Mouse (Mus musculus): ENCODE results near the gene Efna2. TPM values are rescaled to one million over a fixed set of nuclear protein-coding genes. Genes with fewer than 3 reads are reported as not detected.

Efna2 gene
- polyA plus RNA-seq, 1 experiment from 2014 or later: 91.7 TPM

GRCm38 (mm10) chr10:80140666-80141035 lies 38.6 kb upstream of the Efna2 start, which contains the start of gene Cbarp:
TSS of gene Cbarp (minus strand) at chr10:80140835.
- ATAC-seq (ENCODE audit: low FRiP score) (no peak), DNase-seq (ENCODE audit: low spot score, missing footprints) (no peak)
- 72% methylated on average over 10 of the region's 10 CpGs for WGBS
- Histone ChIP-seq H3K9me3 (ENCODE audit: control insufficient read depth, low read length) (no peaks in the 10 kb centered on the region), H3K4me1 (ENCODE audit: control insufficient read depth, insufficient read depth, low read length) (peaks cover 34% of the 10 kb centered on the region), H3K4me3 (ENCODE audit: low read depth, low read length) (peak within 1 kb of the TSS; percentile 74), H3K27me3 (ENCODE audit: control insufficient read depth, insufficient read depth, low read length) (peaks cover 19% of the 10 kb centered on the region), H3K36me3 (ENCODE audit: control insufficient read depth, insufficient read depth, low read length) (0 out of 2 replicates have a peak, but pooled peaks cover 2% of the 10 kb centered on the region), H3K4me2 (peak within 1 kb of the TSS; percentile 81), H3K27ac (ENCODE audit: low read depth, low read length) (0 out of 2 replicates have a peak within 1 kb of the TSS, but pooled peaks have one; percentile 26), H3K9ac (ENCODE audit: low read length) (peak within 1 kb of the TSS; percentile 17)

- Histone ChIP-seq H3K27ac (ENCODE audit: low read depth, low read length) (0 out of 2 replicates have a peak overlapping the region, but pooled peaks have one; percentile 26), H3K4me2 (peak overlapping the region; percentile 81), H3K9ac (ENCODE audit: low read length) (peak overlapping the region; percentile 17), H3K9me3 (ENCODE audit: control insufficient read depth, low read length) (no peaks in the 10 kb centered on the region), H3K4me1 (ENCODE audit: control insufficient read depth, insufficient read depth, low read length) (peaks cover 34% of the 10 kb centered on the region), H3K36me3 (ENCODE audit: control insufficient read depth, insufficient read depth, low read length) (0 out of 2 replicates have a peak, but pooled peaks cover 2% of the 10 kb centered on the region), H3K4me3 (ENCODE audit: low read depth, low read length) (peak overlapping the region; percentile 20), H3K27me3 (ENCODE audit: control insufficient read depth, insufficient read depth, low read length) (peaks cover 13% of the 10 kb centered on the region)
- peak; percentile 66 for ATAC-seq (ENCODE audit: low FRiP score)
- DNase-seq (ENCODE audit: low spot score, missing footprints): peak; percentile 98
- under 1% methylated on average over 29 of the region's 29 CpGs for WGBS
These were observed 38.0 kb upstream of the Efna2 start for GRCm38 (mm10) chr10:80141243-80141642.

- H3K27me3 ChIP-seq (ENCODE audit: control insufficient read depth, insufficient read depth, low read length): peaks cover 6% of the 10 kb centered on the region
- peak overlapping the region; percentile 64 for H3K4me3 ChIP-seq (ENCODE audit: low read depth, low read length)
- peak overlapping the region; percentile 81 for H3K4me2 ChIP-seq
- WGBS: 2% methylated on average over 43 of the region's 43 CpGs
- no peaks in the 10 kb centered on the region for H3K9me3 ChIP-seq (ENCODE audit: control insufficient read depth, low read length)
- peaks cover 32% of the 10 kb centered on the region for H3K4me1 ChIP-seq (ENCODE audit: control insufficient read depth, insufficient read depth, low read length)
- peak overlapping the region; percentile 28; the same call in 1 of the 2 replicates for H3K27ac ChIP-seq (ENCODE audit: low read depth, low read length)
- peak overlapping the region; percentile 77 for H3K9ac ChIP-seq (ENCODE audit: low read length)
- ATAC-seq (ENCODE audit: low FRiP score): peak; percentile 82
- peak; percentile 99 for DNase-seq (ENCODE audit: low spot score, missing footprints)
- H3K36me3 ChIP-seq (ENCODE audit: control insufficient read depth, insufficient read depth, low read length): 0 out of 2 replicates have a peak, but pooled peaks cover 2% of the 10 kb centered on the region
These were observed 37.3 kb upstream of the Efna2 start for GRCm38 (mm10) chr10:80141786-80142529.

GRCm38 (mm10) chr10:80142530-80142925 lies 36.8 kb upstream of the Efna2 start:
- peak overlapping the region; percentile 64 for H3K4me3 ChIP-seq (ENCODE audit: low read depth, low read length)
- peak overlapping the region; percentile 77 for H3K9ac ChIP-seq (ENCODE audit: low read length)
- peaks cover 2% of the 10 kb centered on the region for H3K27me3 ChIP-seq (ENCODE audit: control insufficient read depth, insufficient read depth, low read length)
- peak overlapping the region; percentile 81 for H3K4me2 ChIP-seq
- peak; percentile 20; the same call in 1 of the 2 replicates for ATAC-seq (ENCODE audit: low FRiP score)
- under 1% methylated on average over 13 of the region's 15 CpGs for WGBS
- no peaks in the 10 kb centered on the region for H3K9me3 ChIP-seq (ENCODE audit: control insufficient read depth, low read length)
- peaks cover 28% of the 10 kb centered on the region for H3K4me1 ChIP-seq (ENCODE audit: control insufficient read depth, insufficient read depth, low read length)
- DNase-seq (ENCODE audit: low spot score, missing footprints): no peak
- H3K36me3 ChIP-seq (ENCODE audit: control insufficient read depth, insufficient read depth, low read length): 0 out of 2 replicates have a peak, but pooled peaks cover 2% of the 10 kb centered on the region
- H3K27ac ChIP-seq (ENCODE audit: low read depth, low read length): peak overlapping the region; percentile 28; the same call in 1 of the 2 replicates

GRCm38 (mm10) chr10:80143664-80144063 lies 35.6 kb upstream of the Efna2 start:
- Histone ChIP-seq H3K4me2 (no peak overlapping the region), H3K9me3 (ENCODE audit: control insufficient read depth, low read length) (no peaks in the 10 kb centered on the region), H3K36me3 (ENCODE audit: control insufficient read depth, insufficient read depth, low read length) (0 out of 2 replicates have a peak, but pooled peaks cover 2% of the 10 kb centered on the region), H3K27me3 (ENCODE audit: control insufficient read depth, insufficient read depth, low read length) (peaks cover 2% of the 10 kb centered on the region), H3K9ac (ENCODE audit: low read length) (no peak overlapping the region), H3K4me3 (ENCODE audit: low read depth, low read length) (no peak overlapping the region), H3K27ac (ENCODE audit: low read depth, low read length) (no peak overlapping the region), H3K4me1 (ENCODE audit: control insufficient read depth, insufficient read depth, low read length) (peaks cover 22% of the 10 kb centered on the region)
- no peak for DNase-seq (ENCODE audit: low spot score, missing footprints)
- ATAC-seq (ENCODE audit: low FRiP score): no peak
- WGBS: 94% methylated on average over 7 of the region's 7 CpGs

- no peak overlapping the region for H3K4me3 ChIP-seq (ENCODE audit: low read depth, low read length)
- H3K36me3 ChIP-seq (ENCODE audit: control insufficient read depth, insufficient read depth, low read length): 0 out of 2 replicates have a peak, but pooled peaks cover 2% of the 10 kb centered on the region
- no peak for DNase-seq (ENCODE audit: low spot score, missing footprints)
- no peaks in the 10 kb centered on the region for H3K9me3 ChIP-seq (ENCODE audit: control insufficient read depth, low read length)
- no peak overlapping the region for H3K9ac ChIP-seq (ENCODE audit: low read length)
- H3K27me3 ChIP-seq (ENCODE audit: control insufficient read depth, insufficient read depth, low read length): peaks cover 2% of the 10 kb centered on the region
- WGBS: 94% methylated on average over 12 of the region's 12 CpGs
- H3K4me1 ChIP-seq (ENCODE audit: control insufficient read depth, insufficient read depth, low read length): peaks cover 21% of the 10 kb centered on the region
- H3K4me2 ChIP-seq: no peak overlapping the region
- no peak overlapping the region for H3K27ac ChIP-seq (ENCODE audit: low read depth, low read length)
- ATAC-seq (ENCODE audit: low FRiP score): no peak
These were observed 35.1 kb upstream of the Efna2 start for GRCm38 (mm10) chr10:80144159-80144558.

GRCm38 (mm10) chr10:80144864-80145838 lies 34.1 kb upstream of the Efna2 start:
- DNase-seq (ENCODE audit: low spot score, missing footprints) (peak; percentile 98), ATAC-seq (ENCODE audit: low FRiP score) (no peak)
- H3K9ac ChIP-seq (ENCODE audit: low read length): no peak overlapping the region
- H3K9me3 ChIP-seq (ENCODE audit: control insufficient read depth, low read length): no peaks in the 10 kb centered on the region
- H3K27me3 ChIP-seq (ENCODE audit: control insufficient read depth, insufficient read depth, low read length): no peaks in the 10 kb centered on the region
- H3K36me3 ChIP-seq (ENCODE audit: control insufficient read depth, insufficient read depth, low read length): 0 out of 2 replicates have a peak, but pooled peaks cover 2% of the 10 kb centered on the region
- H3K4me1 ChIP-seq (ENCODE audit: control insufficient read depth, insufficient read depth, low read length): peaks cover 17% of the 10 kb centered on the region
- 75% methylated on average over 20 of the region's 20 CpGs for WGBS
- no peak overlapping the region for H3K4me3 ChIP-seq (ENCODE audit: low read depth, low read length)
- H3K27ac ChIP-seq (ENCODE audit: low read depth, low read length): no peak overlapping the region
- H3K4me2 ChIP-seq: no peak overlapping the region

- DNase-seq (ENCODE audit: low spot score, missing footprints): no peak
- no peak overlapping the region for H3K9ac ChIP-seq (ENCODE audit: low read length)
These were observed 33.4 kb upstream of the Efna2 start for GRCm38 (mm10) chr10:80145896-80146295.

More at GRCm38 (mm10) chr10:80145896-80146295, 33.4 kb upstream of the Efna2 start:
- WGBS: 94% methylated on average over 6 of the region's 6 CpGs
- H3K36me3 ChIP-seq (ENCODE audit: control insufficient read depth, insufficient read depth, low read length): 0 out of 2 replicates have a peak, but pooled peaks cover 2% of the 10 kb centered on the region
- no peak for ATAC-seq (ENCODE audit: low FRiP score)
- no peaks in the 10 kb centered on the region for H3K9me3 ChIP-seq (ENCODE audit: control insufficient read depth, low read length)
- peaks cover 17% of the 10 kb centered on the region for H3K4me1 ChIP-seq (ENCODE audit: control insufficient read depth, insufficient read depth, low read length)
- no peak overlapping the region for H3K27ac ChIP-seq (ENCODE audit: low read depth, low read length)
- no peaks in the 10 kb centered on the region for H3K27me3 ChIP-seq (ENCODE audit: control insufficient read depth, insufficient read depth, low read length)
- H3K4me3 ChIP-seq (ENCODE audit: low read depth, low read length): no peak overlapping the region; the same call in 1 of the 2 replicates
- no peak overlapping the region for H3K4me2 ChIP-seq
